Mouse (Mus musculus): Measurements from ENCODE around the gene Hs2st1. TPM values are rescaled to one million over a fixed set of nuclear protein-coding genes. Genes with fewer than 3 reads are reported as not detected.

Gene Hs2st1
- polyA plus RNA-seq, 1 experiment from 2014 or later, result 7.3 TPM

- Histone ChIP-seq H3K36me3 (ENCODE audit: control insufficient read depth, insufficient read depth, low read length) (no peaks in the 10 kb centered on the region), H3K4me2 (no peak overlapping the region), H3K4me1 (ENCODE audit: control insufficient read depth, insufficient read depth, low read length) (no peaks in the 10 kb centered on the region), H3K9ac (ENCODE audit: low read depth, low read length) (no peak overlapping the region), H3K4me3 (ENCODE audit: low read depth, low read length) (no peak overlapping the region), H3K9me3 (replicated peaks; ENCODE audit: control insufficient read depth, low read length) (no peaks in the 10 kb centered on the region), H3K27me3 (ENCODE audit: control insufficient read depth, insufficient read depth, low read length) (no peaks in the 10 kb centered on the region), H3K27ac (ENCODE audit: low read depth, low read length) (no peak overlapping the region)
- 73% methylated on average over 5 of the region's 5 CpGs for WGBS (ENCODE audit: insufficient replicate concordance)
- no peak for ATAC-seq (replicated peaks; ENCODE audit: insufficient number of reproducible peaks, low FRiP score, low TSS enrichment)
Measured at GRCm38 (mm10) chr3:144494838-144495237, 75.1 kb downstream of the Hs2st1 start.

DNA sequence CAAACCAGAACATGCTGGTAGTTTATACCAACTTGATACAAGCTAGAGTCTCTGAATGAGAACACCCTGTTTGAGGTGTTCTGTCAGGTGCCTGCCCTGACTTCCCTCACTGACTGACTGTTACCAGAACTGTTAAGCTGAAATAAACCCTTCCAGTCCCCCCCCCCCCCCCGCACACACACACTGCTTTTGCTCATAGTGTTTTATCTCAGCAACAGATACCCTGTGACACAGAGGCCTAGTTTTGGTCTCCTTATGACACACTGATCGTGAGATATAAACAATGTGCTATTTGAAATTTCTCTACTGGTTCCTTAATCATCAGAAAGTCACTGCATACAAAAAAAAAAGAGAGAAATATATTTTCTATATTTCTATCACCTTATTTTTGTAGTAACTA is 81.2 kb downstream of the Hs2st1 start:
- no peak overlapping the region for H3K4me3 ChIP-seq (ENCODE audit: low read depth, low read length)
- no peak overlapping the region for H3K4me2 ChIP-seq
- H3K36me3 ChIP-seq (ENCODE audit: control insufficient read depth, insufficient read depth, low read length), result no peaks in the 10 kb centered on the region
- WGBS (ENCODE audit: insufficient replicate concordance), result 63% methylated on average over 2 of the region's 2 CpGs
- no peak for ATAC-seq (replicated peaks; ENCODE audit: insufficient number of reproducible peaks, low FRiP score, low TSS enrichment)
- H3K27ac ChIP-seq (ENCODE audit: low read depth, low read length), result no peak overlapping the region
- H3K9ac ChIP-seq (ENCODE audit: low read depth, low read length), result no peak overlapping the region
- H3K9me3 ChIP-seq (replicated peaks; ENCODE audit: control insufficient read depth, low read length), result no peaks in the 10 kb centered on the region
- no peaks in the 10 kb centered on the region for H3K27me3 ChIP-seq (ENCODE audit: control insufficient read depth, insufficient read depth, low read length)
- no peaks in the 10 kb centered on the region for H3K4me1 ChIP-seq (ENCODE audit: control insufficient read depth, insufficient read depth, low read length)

DNA sequence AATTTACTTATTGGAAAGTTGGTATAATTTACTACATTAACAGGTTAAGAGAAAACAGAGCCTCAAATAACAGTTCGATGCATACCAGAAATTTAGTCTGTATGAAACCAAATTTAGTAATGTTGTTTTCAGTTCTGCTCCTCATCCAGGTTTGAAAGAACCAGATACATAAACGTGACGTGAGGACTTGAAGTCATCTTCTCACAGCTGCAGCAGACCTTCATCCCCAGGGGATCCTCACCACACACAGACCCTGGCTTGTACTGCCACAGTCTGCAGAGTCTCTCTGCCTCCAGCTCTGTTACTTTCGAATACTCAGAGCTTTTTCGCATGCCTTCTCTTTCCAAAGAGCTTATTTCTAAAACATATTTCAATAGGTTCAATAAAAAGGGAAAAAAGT is 89.4 kb downstream of the Hs2st1 start:
- no peak for ATAC-seq (replicated peaks; ENCODE audit: insufficient number of reproducible peaks, low FRiP score, low TSS enrichment)
- H3K4me1 ChIP-seq (ENCODE audit: control insufficient read depth, insufficient read depth, low read length), result no peaks in the 10 kb centered on the region
- no peak overlapping the region for H3K4me2 ChIP-seq
- H3K9me3 ChIP-seq (replicated peaks; ENCODE audit: control insufficient read depth, low read length), result no peaks in the 10 kb centered on the region
- no peaks in the 10 kb centered on the region for H3K27me3 ChIP-seq (ENCODE audit: control insufficient read depth, insufficient read depth, low read length)
- no peak overlapping the region for H3K9ac ChIP-seq (ENCODE audit: low read depth, low read length)
- 79% methylated on average over 5 of the region's 5 CpGs for WGBS (ENCODE audit: insufficient replicate concordance)
- H3K4me3 ChIP-seq (ENCODE audit: low read depth, low read length), result no peak overlapping the region
- no peaks in the 10 kb centered on the region for H3K36me3 ChIP-seq (ENCODE audit: control insufficient read depth, insufficient read depth, low read length)
- no peak overlapping the region for H3K27ac ChIP-seq (ENCODE audit: low read depth, low read length)

DNA sequence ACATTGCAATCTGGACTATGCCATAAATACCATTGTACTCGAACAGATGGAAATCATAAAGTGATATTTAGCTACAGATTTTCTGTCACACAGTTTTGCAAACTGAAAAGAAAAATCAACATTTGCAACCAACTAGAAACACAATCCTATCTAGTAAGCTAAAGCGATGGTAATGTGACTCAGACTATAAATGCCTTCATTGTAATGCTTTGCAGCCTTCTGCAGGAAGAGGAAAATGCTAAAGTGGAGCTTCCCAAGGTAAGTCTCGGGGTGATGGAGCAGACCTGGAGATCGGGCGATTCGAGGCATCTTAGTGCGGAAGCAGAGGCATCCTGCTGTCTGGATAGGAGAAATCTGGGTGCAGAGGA is 91.6 kb downstream of the Hs2st1 start:
- H3K4me1 ChIP-seq (ENCODE audit: control insufficient read depth, insufficient read depth, low read length), result no peaks in the 10 kb centered on the region
- no peak overlapping the region for H3K9ac ChIP-seq (ENCODE audit: low read depth, low read length)
- H3K4me3 ChIP-seq (ENCODE audit: low read depth, low read length), result no peak overlapping the region
- no peak for ATAC-seq (replicated peaks; ENCODE audit: insufficient number of reproducible peaks, low FRiP score, low TSS enrichment)
- H3K9me3 ChIP-seq (replicated peaks; ENCODE audit: control insufficient read depth, low read length), result no peaks in the 10 kb centered on the region
- H3K27ac ChIP-seq (ENCODE audit: low read depth, low read length), result no peak overlapping the region
- no peaks in the 10 kb centered on the region for H3K36me3 ChIP-seq (ENCODE audit: control insufficient read depth, insufficient read depth, low read length)
- H3K4me2 ChIP-seq, result no peak overlapping the region
- WGBS (ENCODE audit: insufficient replicate concordance), result 85% methylated on average over 7 of the region's 7 CpGs
- no peaks in the 10 kb centered on the region for H3K27me3 ChIP-seq (ENCODE audit: control insufficient read depth, insufficient read depth, low read length)

GRCm38 (mm10) chr3:144477707-144478426 is 92.1 kb downstream of the Hs2st1 start:
- WGBS (ENCODE audit: insufficient replicate concordance), result 85% methylated on average over 12 of the region's 12 CpGs
- Histone ChIP-seq H3K27me3 (ENCODE audit: control insufficient read depth, insufficient read depth, low read length) (no peaks in the 10 kb centered on the region), H3K4me2 (no peak overlapping the region), H3K9me3 (replicated peaks; ENCODE audit: control insufficient read depth, low read length) (no peaks in the 10 kb centered on the region), H3K27ac (ENCODE audit: low read depth, low read length) (no peak overlapping the region), H3K36me3 (ENCODE audit: control insufficient read depth, insufficient read depth, low read length) (no peaks in the 10 kb centered on the region), H3K4me1 (ENCODE audit: control insufficient read depth, insufficient read depth, low read length) (no peaks in the 10 kb centered on the region), H3K9ac (ENCODE audit: low read depth, low read length) (no peak overlapping the region), H3K4me3 (ENCODE audit: low read depth, low read length) (no peak overlapping the region)
- no peak for ATAC-seq (replicated peaks; ENCODE audit: insufficient number of reproducible peaks, low FRiP score, low TSS enrichment)

- H3K4me2 ChIP-seq, result no peak overlapping the region
- H3K27ac ChIP-seq (ENCODE audit: low read depth, low read length), result no peak overlapping the region
- no peak for ATAC-seq (replicated peaks; ENCODE audit: insufficient number of reproducible peaks, low FRiP score, low TSS enrichment)
- no peak overlapping the region for H3K4me3 ChIP-seq (ENCODE audit: low read depth, low read length)
- 92% methylated on average over 5 of the region's 5 CpGs for WGBS (ENCODE audit: insufficient replicate concordance)
- no peaks in the 10 kb centered on the region for H3K9me3 ChIP-seq (replicated peaks; ENCODE audit: control insufficient read depth, low read length)
- no peak overlapping the region for H3K9ac ChIP-seq (ENCODE audit: low read depth, low read length)
- H3K36me3 ChIP-seq (ENCODE audit: control insufficient read depth, insufficient read depth, low read length), result no peaks in the 10 kb centered on the region
- H3K27me3 ChIP-seq (ENCODE audit: control insufficient read depth, insufficient read depth, low read length), result no peaks in the 10 kb centered on the region
- no peaks in the 10 kb centered on the region for H3K4me1 ChIP-seq (ENCODE audit: control insufficient read depth, insufficient read depth, low read length)
Measured at GRCm38 (mm10) chr3:144475891-144476290, 94.1 kb downstream of the Hs2st1 start.

DNA sequence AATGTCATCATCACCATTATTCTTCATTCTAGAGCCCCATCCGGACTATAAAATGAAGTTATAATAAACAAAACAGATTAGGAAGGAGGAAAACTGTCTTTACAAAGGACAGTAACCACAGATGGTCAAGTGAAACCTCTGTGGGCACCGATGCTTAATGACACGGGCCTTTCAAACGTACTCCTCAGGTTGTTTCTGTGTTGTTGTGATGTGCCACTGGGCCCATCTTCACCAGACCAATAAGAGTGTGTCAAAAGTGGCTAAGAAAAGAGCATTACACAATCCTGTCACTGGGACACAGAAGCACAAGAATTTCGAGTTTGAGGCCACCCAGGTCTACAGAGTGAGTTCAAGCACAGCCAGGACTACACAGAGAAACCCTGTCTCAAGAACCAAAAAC is 95.3 kb downstream of the Hs2st1 start:
- WGBS (ENCODE audit: insufficient replicate concordance), result 81% methylated on average over 5 of the region's 5 CpGs

GRCm38 (mm10) chr3:144471954-144472353 is 98.0 kb downstream of the Hs2st1 start:
- no peaks in the 10 kb centered on the region for H3K4me1 ChIP-seq (ENCODE audit: control insufficient read depth, insufficient read depth, low read length)
- no peak overlapping the region for H3K4me3 ChIP-seq (ENCODE audit: low read depth, low read length)
- no peaks in the 10 kb centered on the region for H3K27me3 ChIP-seq (ENCODE audit: control insufficient read depth, insufficient read depth, low read length)
- no peak for ATAC-seq (replicated peaks; ENCODE audit: insufficient number of reproducible peaks, low FRiP score, low TSS enrichment)
- H3K9me3 ChIP-seq (replicated peaks; ENCODE audit: control insufficient read depth, low read length), result no peaks in the 10 kb centered on the region
- H3K27ac ChIP-seq (ENCODE audit: low read depth, low read length), result no peak overlapping the region
- no peak overlapping the region for H3K9ac ChIP-seq (ENCODE audit: low read depth, low read length)
- H3K4me2 ChIP-seq, result no peak overlapping the region
- WGBS (ENCODE audit: insufficient replicate concordance), result 93% methylated on average over 3 of the region's 3 CpGs
- no peaks in the 10 kb centered on the region for H3K36me3 ChIP-seq (ENCODE audit: control insufficient read depth, insufficient read depth, low read length)

More for the DNA sequence above, 95.3 kb downstream of the Hs2st1 start:
- no peaks in the 10 kb centered on the region for H3K36me3 ChIP-seq (ENCODE audit: control insufficient read depth, insufficient read depth, low read length)
- no peak overlapping the region for H3K9ac ChIP-seq (ENCODE audit: low read depth, low read length)
- no peak overlapping the region for H3K4me2 ChIP-seq
- H3K27ac ChIP-seq (ENCODE audit: low read depth, low read length), result no peak overlapping the region
- no peaks in the 10 kb centered on the region for H3K27me3 ChIP-seq (ENCODE audit: control insufficient read depth, insufficient read depth, low read length)
- no peaks in the 10 kb centered on the region for H3K4me1 ChIP-seq (ENCODE audit: control insufficient read depth, insufficient read depth, low read length)
- H3K9me3 ChIP-seq (replicated peaks; ENCODE audit: control insufficient read depth, low read length), result no peaks in the 10 kb centered on the region
- ATAC-seq (replicated peaks; ENCODE audit: insufficient number of reproducible peaks, low FRiP score, low TSS enrichment), result no peak
- H3K4me3 ChIP-seq (ENCODE audit: low read depth, low read length), result no peak overlapping the region

GRCm38 (mm10) chr3:144470901-144471300 is 99.1 kb downstream of the Hs2st1 start:
- no peaks in the 10 kb centered on the region for H3K4me1 ChIP-seq (ENCODE audit: control insufficient read depth, insufficient read depth, low read length)
- no peaks in the 10 kb centered on the region for H3K27me3 ChIP-seq (ENCODE audit: control insufficient read depth, insufficient read depth, low read length)
- no peaks in the 10 kb centered on the region for H3K36me3 ChIP-seq (ENCODE audit: control insufficient read depth, insufficient read depth, low read length)
- no peak overlapping the region for H3K9ac ChIP-seq (ENCODE audit: low read depth, low read length)
- no peak overlapping the region for H3K4me2 ChIP-seq
- H3K4me3 ChIP-seq (ENCODE audit: low read depth, low read length), result no peak overlapping the region
- H3K27ac ChIP-seq (ENCODE audit: low read depth, low read length), result no peak overlapping the region
- ATAC-seq (replicated peaks; ENCODE audit: insufficient number of reproducible peaks, low FRiP score, low TSS enrichment), result no peak
- H3K9me3 ChIP-seq (replicated peaks; ENCODE audit: control insufficient read depth, low read length), result no peaks in the 10 kb centered on the region
- 77% methylated on average over 14 of the region's 14 CpGs for WGBS (ENCODE audit: insufficient replicate concordance)

All from heart, embryonic 11.5 days (tissue).